Mouse (Mus musculus): ENCODE measurements around the gene Lrrfip2. TPM values are rescaled to one million over a fixed set of nuclear protein-coding genes. Genes with fewer than 3 reads are reported as not detected.
A peak's percentile ranks its signal among the peaks of the same experiment; 100 is the strongest.

Gene Lrrfip2
- total RNA-seq, 2 experiments from 2014 or later, result 35.5 to 38.7 TPM

GRCm38 (mm10) chr9:111117794-111118251, 431 bp downstream of the Lrrfip2 start:
- peak; percentile 53 to 75 for DNase-seq (ENCODE audit: low spot score in 2 of 2)

GRCm38 (mm10) chr9:111118252-111118890, 979 bp downstream of the Lrrfip2 start:
- DNase-seq (ENCODE audit: low spot score in 2 of 2), result peak; percentile 15 to 37

- DNase-seq (ENCODE audit: low spot score in 2 of 2), result no peak
These were observed 1.6 kb downstream of the Lrrfip2 start for GRCm38 (mm10) chr9:111118891-111119441.

- DNase-seq (ENCODE audit: low spot score in 2 of 2), result no peak
These were observed 5.1 kb downstream of the Lrrfip2 start for GRCm38 (mm10) chr9:111122446-111122845.

GRCm38 (mm10) chr9:111123336-111123735, 5.9 kb downstream of the Lrrfip2 start:
- DNase-seq (ENCODE audit: low spot score in 2 of 2), result no peak

GRCm38 (mm10) chr9:111124440-111124839, 7.0 kb downstream of the Lrrfip2 start:
- DNase-seq (ENCODE audit: low spot score in 2 of 2), result no peak

GRCm38 (mm10) chr9:111126735-111127134, 9.3 kb downstream of the Lrrfip2 start:
- no peak for DNase-seq (ENCODE audit: low spot score in 2 of 2)

GRCm38 (mm10) chr9:111127749-111128148, 10.4 kb downstream of the Lrrfip2 start:
- no peak for DNase-seq (ENCODE audit: low spot score in 2 of 2)

- DNase-seq (ENCODE audit: low spot score in 2 of 2), result no peak
These were observed 12.7 kb downstream of the Lrrfip2 start for GRCm38 (mm10) chr9:111130126-111130525.

GRCm38 (mm10) chr9:111138161-111138560, 20.8 kb downstream of the Lrrfip2 start:
- no peak for DNase-seq (ENCODE audit: low spot score in 2 of 2)

- no peak for DNase-seq (ENCODE audit: low spot score in 2 of 2)
These were observed 25.3 kb downstream of the Lrrfip2 start for GRCm38 (mm10) chr9:111142721-111143120.

GRCm38 (mm10) chr9:111143387-111143786, 26.0 kb downstream of the Lrrfip2 start:
- no peak for DNase-seq (ENCODE audit: low spot score in 2 of 2)

- DNase-seq (ENCODE audit: low spot score in 2 of 2), result no peak
These were observed 27.3 kb downstream of the Lrrfip2 start for GRCm38 (mm10) chr9:111144711-111145110.

- no peak for DNase-seq (ENCODE audit: low spot score in 2 of 2)
These were observed 28.3 kb downstream of the Lrrfip2 start for GRCm38 (mm10) chr9:111145497-111146190.

GRCm38 (mm10) chr9:111146216-111146798, 28.9 kb downstream of the Lrrfip2 start:
- DNase-seq (ENCODE audit: low spot score in 2 of 2), result peak in 1 of 2 experiments; percentile 37

GRCm38 (mm10) chr9:111148006-111148405, 30.6 kb downstream of the Lrrfip2 start:
- no peak for DNase-seq (ENCODE audit: low spot score in 2 of 2)

- DNase-seq (ENCODE audit: low spot score in 2 of 2), result no peak
These were observed 31.0 kb downstream of the Lrrfip2 start for GRCm38 (mm10) chr9:111148414-111148813.

- no peak for DNase-seq (ENCODE audit: low spot score in 2 of 2)
These were observed 32.0 kb downstream of the Lrrfip2 start for GRCm38 (mm10) chr9:111149188-111149945.

- DNase-seq (ENCODE audit: low spot score in 2 of 2), result no peak
These were observed 35.0 kb downstream of the Lrrfip2 start for GRCm38 (mm10) chr9:111152314-111152897.

GRCm38 (mm10) chr9:111153026-111153425, 35.6 kb downstream of the Lrrfip2 start:
- DNase-seq (ENCODE audit: low spot score in 2 of 2), result no peak

All from layer of hippocampus, adult 18-20 months (tissue).